Mouse (Mus musculus) heart, adult 2 months (tissue): ENCODE data around the gene Rnf212b. TPM values are rescaled to one million over a fixed set of nuclear protein-coding genes. Genes with fewer than 3 reads are reported as not detected.
"Not testable (repeated sequence)": the region's sequence is repeated elsewhere in the genome, so short reads cannot be mapped to it uniquely, and the experiment has no call there.

Experiments used
- DNase-seq, 2 experiments: peaks; one replicate each; pipeline ENCODE4 v3.0.0; 2021
- H3K27ac ChIP-seq: fragments of 200-600 bp; 2 replicates; pipeline ENCODE4 v1.8.1; 2022
- H3K27me3 ChIP-seq: fragments of 200-500 bp; 2 replicates; pipeline ENCODE4 v1.6.1; 2012; ENCODE audit warnings: mild to moderate bottlenecking, low read length, inconsistent platforms, mixed read lengths; ENCODE audit not compliant: control insufficient read depth, insufficient read depth
- H3K36me3 ChIP-seq: fragments of 200-500 bp; 2 replicates; pipeline ENCODE4 v1.6.1; 2012; ENCODE audit warnings: low read length, inconsistent platforms; ENCODE audit not compliant: control insufficient read depth, insufficient read depth
- H3K4me1 ChIP-seq: fragments of 200-500 bp; 2 replicates; pipeline ENCODE4 v1.6.1; 2011; ENCODE audit warnings: low read length; ENCODE audit not compliant: control insufficient read depth, insufficient read depth
- H3K4me3 ChIP-seq: fragments of 200-600 bp; 2 replicates; pipeline ENCODE4 v1.8.1; 2022
- H3K79me2 ChIP-seq: fragments of 200-500 bp; replicated peaks from 2 replicates; pipeline ENCODE4 v1.6.1; 2012; ENCODE audit warnings: mild to moderate bottlenecking, inconsistent platforms, low read length, moderate library complexity, mixed read lengths; ENCODE audit not compliant: control insufficient read depth, insufficient read depth
- H3K9ac ChIP-seq: fragments of 200-500 bp; 2 replicates; pipeline ENCODE4 v1.6.1; 2012; ENCODE audit warnings: low read depth, mild to moderate bottlenecking, control low read depth, inconsistent platforms, low read length, mixed read lengths
- CTCF ChIP-seq: fragments of 200-600 bp; IDR thresholded peaks from 2 replicates; pipeline ENCODE4 v1.8.1; 2022; ENCODE audit warnings: antibody characterized with exemption, mild to moderate bottlenecking, moderate library complexity
- EP300 ChIP-seq: fragments of 200-500 bp; IDR thresholded peaks from 2 replicates; pipeline ENCODE4 v1.6.1; 2011; ENCODE audit warnings: low read depth, low read length, control low read depth; ENCODE audit not compliant: insufficient read depth
- POLR2A ChIP-seq: fragments of 200-500 bp; IDR thresholded peaks from 2 replicates; pipeline ENCODE4 v1.6.1; 2011; ENCODE audit warnings: mild to moderate bottlenecking, low read depth, low read length, control low read depth; ENCODE audit not compliant: insufficient read depth
- WGBS: fragments of 180-500 bp; shearing (Covaris S2); methylation state at CpG from one replicate; pipeline ENCODE4 v1.1.7; 2018; 5-methylcytosine and 5-hydroxymethylcytosine counted together
- intact Hi-C: fragments of 180-260 bp; cut with DNase I; formaldehyde crosslinking; loops from one replicate; pipeline ENCODE4 v1.15.1; 2025
- long read RNA-seq: library from polyadenylated mRNA; stranded (forward); transcript quantifications from one replicate; pipeline ENCODE4 v2.0.0, GENCODE M21; 2021
- polyA plus RNA-seq: library from polyadenylated mRNA; depleted of rRNA; stranded (reverse); fragments of >200 nt; gene quantifications from 2 replicates; pipeline ENCODE4 v1.2.3, GENCODE M21; 2012; rRNA removed
- total RNA-seq, 2 experiments: library from RNA; stranded (reverse); gene quantifications; 2 replicates each; pipeline ENCODE4 v1.2.3; 2021

The Rnf212b gene
- total RNA-seq, result not detected
- 0.21 and 0.35 TPM in 2 replicates for polyA plus RNA-seq
- long read RNA-seq, result 0 reads

DNA sequence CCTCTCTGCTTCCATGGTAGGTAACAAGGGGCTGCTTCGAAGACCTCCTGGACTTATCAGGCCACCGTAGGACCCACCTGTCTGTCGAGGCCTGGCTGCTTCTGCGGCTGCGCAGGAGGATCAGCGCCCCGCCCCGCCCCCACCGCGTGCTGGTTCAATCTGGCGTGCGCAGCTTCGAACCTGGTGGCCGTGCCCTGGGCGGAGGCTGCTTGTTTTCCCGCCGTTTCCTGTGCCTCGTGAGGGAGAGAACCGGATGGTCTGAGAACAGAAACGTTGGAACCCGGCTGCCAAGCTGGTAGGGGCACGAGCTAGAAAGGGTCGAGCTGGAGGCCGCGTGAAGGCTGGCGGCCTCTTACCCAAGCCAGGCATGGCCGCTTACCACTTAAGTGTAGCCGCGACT lies at the start of gene Rnf212b:
Gene Rnf212b, plus strand, starts transcription at position 151 of the 400 bp plus-strand sequence.
- Histone ChIP-seq H3K27me3 (no peaks in the 10 kb centered on the region), H3K9ac (no peak within 1 kb of the TSS), H3K79me2 (no peaks in the 10 kb centered on the region), H3K27ac (no peak within 1 kb of the TSS), H3K4me1 (no peaks in the 10 kb centered on the region), H3K36me3 (no peaks in the 10 kb centered on the region), H3K4me3 (no peak within 1 kb of the TSS)
- 79% methylated on average over 29 of the region's 29 CpGs for WGBS
- DNase-seq, result no peak
- TF ChIP-seq POLR2A (no peak), EP300 (no peak), CTCF (no peak)
- intact Hi-C loops, result no loop called here

DNA sequence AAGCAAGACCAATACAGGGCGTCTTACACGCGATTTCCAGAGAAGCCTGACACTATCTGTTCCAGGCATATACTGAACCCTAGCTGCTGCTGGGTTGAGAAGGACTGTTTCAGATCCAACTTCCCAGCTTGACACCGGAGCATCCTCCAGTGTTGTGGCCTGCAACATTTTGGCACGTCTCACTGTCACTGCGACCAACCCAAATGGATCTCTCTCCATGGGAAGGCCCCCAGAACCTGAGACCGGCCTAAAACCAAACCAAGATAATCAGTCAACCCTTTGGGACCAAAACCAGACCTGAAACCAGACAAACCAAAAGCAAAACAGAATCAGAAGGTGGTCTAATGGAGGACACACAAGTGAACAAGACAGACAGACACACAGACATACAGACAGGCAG lies 47.0 kb upstream of the Rnf212b start:
- intact Hi-C loops, H3K27ac ChIP-seq, H3K9ac ChIP-seq, H3K4me3 ChIP-seq, H3K79me2 ChIP-seq, H3K4me1 ChIP-seq, H3K27me3 ChIP-seq, H3K36me3 ChIP-seq, DNase-seq: not testable (repeated sequence)
- WGBS, result 93% methylated on average over 7 of the region's 7 CpGs

DNA sequence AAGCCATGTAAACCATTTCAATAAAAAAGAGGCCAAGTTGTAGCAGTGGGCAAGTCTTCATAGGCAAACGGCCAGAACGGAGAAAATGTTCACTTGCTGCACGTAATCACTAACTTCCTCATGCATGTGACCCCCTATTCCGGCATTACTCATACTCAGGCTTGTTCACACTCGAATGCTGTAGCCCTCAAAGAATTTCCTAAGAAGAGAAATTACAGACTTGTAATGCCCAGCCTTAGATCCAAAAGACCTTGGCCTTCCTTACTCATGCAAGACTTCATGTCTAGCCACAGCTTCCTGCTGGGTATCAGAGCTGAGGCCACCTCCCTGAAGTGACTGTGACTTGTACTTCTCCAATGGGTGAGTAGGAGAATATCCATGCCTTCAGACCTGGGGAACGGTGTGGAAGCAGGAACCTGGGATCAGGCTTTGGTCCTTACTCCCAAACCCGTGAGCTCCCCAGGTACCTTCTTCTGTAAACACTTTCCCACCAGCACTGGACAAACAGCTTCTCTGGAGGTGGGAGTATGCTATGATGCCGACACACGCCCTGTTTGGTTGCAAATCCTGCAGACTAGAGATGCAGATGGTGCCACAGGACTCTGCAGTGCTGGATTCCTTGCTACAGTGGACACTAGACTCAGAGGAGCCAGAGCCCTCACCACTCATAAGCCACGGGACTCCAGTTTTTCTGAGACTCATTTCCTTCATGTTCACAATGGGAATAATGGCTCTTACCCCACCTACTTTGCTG lies 45.5 kb upstream of the Rnf212b start:
- no peaks in the 10 kb centered on the region for H3K27me3 ChIP-seq
- H3K4me3 ChIP-seq, result no peak overlapping the region
- no peak for DNase-seq
- no peaks in the 10 kb centered on the region for H3K36me3 ChIP-seq
- H3K9ac ChIP-seq, result no peak overlapping the region
- 72% methylated on average over 10 of the region's 10 CpGs for WGBS
- TF ChIP-seq EP300, result no peak
- H3K27ac ChIP-seq, result no peak overlapping the region
- no peaks in the 10 kb centered on the region for H3K4me1 ChIP-seq
- intact Hi-C loops, result no loop called here
- no peaks in the 10 kb centered on the region for H3K79me2 ChIP-seq

DNA sequence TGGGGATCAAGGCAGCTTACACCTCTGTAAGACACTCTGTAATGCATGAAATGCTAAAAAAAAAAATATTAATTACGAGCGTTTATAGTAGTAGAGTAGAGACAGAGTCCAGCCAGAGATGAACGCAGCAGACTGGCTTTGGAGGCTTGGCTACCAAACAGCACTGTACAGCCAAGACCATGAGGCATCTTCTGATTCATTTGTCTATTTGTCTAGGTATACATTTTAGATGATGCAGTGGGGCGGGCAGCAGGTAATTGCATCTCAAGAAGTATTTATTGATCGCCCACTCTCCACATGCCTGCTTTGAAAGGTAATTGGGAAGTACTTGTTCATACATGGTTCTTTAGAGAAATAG lies 44.9 kb upstream of the Rnf212b start:
- Histone ChIP-seq H3K27me3 (no peaks in the 10 kb centered on the region), H3K27ac (no peak overlapping the region), H3K9ac (no peak overlapping the region), H3K79me2 (no peaks in the 10 kb centered on the region), H3K36me3 (no peaks in the 10 kb centered on the region), H3K4me3 (no peak overlapping the region), H3K4me1 (no peaks in the 10 kb centered on the region)
- intact Hi-C loops, result no loop called here
- DNase-seq, result no peak
- WGBS, result 97% methylated on average over 5 of the region's 5 CpGs
- TF ChIP-seq EP300, result no peak
- TF ChIP-seq POLR2A, result no peak
- no peak for TF ChIP-seq CTCF

DNA sequence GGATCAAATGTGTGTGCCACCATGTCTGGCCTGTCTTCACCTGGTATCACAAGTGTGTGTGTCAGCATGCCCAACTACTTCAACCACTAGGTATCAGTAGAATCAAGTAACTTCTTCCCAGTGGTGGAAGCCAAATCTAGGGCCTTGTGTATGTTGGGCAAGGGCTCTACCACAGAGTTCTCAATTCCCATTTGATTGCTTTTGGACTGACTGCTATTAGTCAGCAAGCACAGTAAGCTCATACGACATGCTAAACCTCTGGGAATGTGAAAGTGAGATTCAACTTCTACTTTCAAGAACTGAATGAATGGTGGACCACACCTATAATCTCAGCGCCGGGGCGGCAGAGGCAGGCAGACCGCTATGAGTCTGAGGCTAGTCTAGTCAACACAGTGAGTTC lies 43.6 kb upstream of the Rnf212b start:
- H3K36me3 ChIP-seq, result no peaks in the 10 kb centered on the region
- H3K79me2 ChIP-seq, result no peaks in the 10 kb centered on the region
- H3K4me3 ChIP-seq, result no peak overlapping the region
- WGBS, result 90% methylated on average over 5 of the region's 5 CpGs
- no peak overlapping the region for H3K9ac ChIP-seq
- intact Hi-C loops, result loop anchor here (5.0 kb wide), 1 partner anchor 748 kb away; no protein-coding TSS in a partner anchor
- no peak for TF ChIP-seq EP300
- H3K4me1 ChIP-seq, result no peaks in the 10 kb centered on the region
- H3K27ac ChIP-seq, result no peak overlapping the region
- no peak for DNase-seq
- H3K27me3 ChIP-seq, result no peaks in the 10 kb centered on the region

DNA sequence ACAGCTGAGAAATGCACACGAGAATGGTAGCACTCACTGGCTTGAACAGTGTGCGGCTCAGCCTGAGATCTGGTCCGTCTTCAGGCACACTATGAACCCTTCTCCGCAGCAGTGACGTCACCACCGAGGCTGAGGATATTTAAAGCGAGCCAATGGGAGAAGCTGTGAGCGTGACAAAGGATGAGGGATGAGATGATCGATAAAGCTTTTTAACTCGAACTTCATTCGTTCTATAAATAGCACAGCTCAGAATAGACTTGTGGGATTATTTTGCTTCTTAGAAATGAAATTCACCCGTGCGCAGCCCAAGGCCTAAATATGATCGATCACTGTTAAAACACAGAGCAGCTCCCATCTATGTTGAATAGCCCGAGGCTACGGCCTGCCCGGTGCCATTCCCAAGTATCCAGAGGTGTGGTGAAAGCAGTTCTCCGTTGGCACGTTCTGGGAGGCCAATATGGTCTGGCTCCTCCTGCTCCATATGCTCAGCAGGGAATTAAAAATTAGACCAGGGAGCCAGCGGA lies 41.5 kb upstream of the Rnf212b start:
- 59% methylated on average over 20 of the region's 20 CpGs for WGBS
- peak in 1 of 2 experiments; percentile 9 for DNase-seq
- intact Hi-C loops, result loop anchor here (5.0 kb wide), 1 partner anchor 750 kb away; no protein-coding TSS in a partner anchor
- Histone ChIP-seq H3K4me1 (no peaks in the 10 kb centered on the region), H3K79me2 (no peaks in the 10 kb centered on the region), H3K4me3 (no peak overlapping the region), H3K9ac (no peak overlapping the region), H3K27ac (no peak overlapping the region), H3K27me3 (no peaks in the 10 kb centered on the region), H3K36me3 (no peaks in the 10 kb centered on the region)
- no peak for TF ChIP-seq POLR2A
- no peak for TF ChIP-seq CTCF
- no peak for TF ChIP-seq EP300
